Mouse (Mus musculus): ENCODE results near the gene Ets2. TPM values are rescaled to one million over a fixed set of nuclear protein-coding genes. Genes with fewer than 3 reads are reported as not detected.

Gene Ets2
- polyA plus RNA-seq, 1 experiment from 2014 or later = 22.8 TPM

GRCm38 (mm10) chr16:95743104-95743503, 41.2 kb downstream of the Ets2 start:
- 75% methylated on average over 4 of the region's 4 CpGs for WGBS
- H3K9ac ChIP-seq (ENCODE audit: low read length) = no peak overlapping the region
- H3K9me3 ChIP-seq (ENCODE audit: control insufficient read depth, low read length) = no peaks in the 10 kb centered on the region
- no peaks in the 10 kb centered on the region for H3K36me3 ChIP-seq (ENCODE audit: control insufficient read depth, insufficient read depth, low read length)
- ATAC-seq (ENCODE audit: insufficient read depth, low FRiP score, low TSS enrichment) (no peak), DNase-seq (ENCODE audit: low spot score) (no peak)
- H3K27ac ChIP-seq (ENCODE audit: low read depth, low read length) = no peak overlapping the region
- H3K27me3 ChIP-seq (ENCODE audit: control insufficient read depth, insufficient read depth, low read length) = no peaks in the 10 kb centered on the region
- no peak overlapping the region for H3K4me2 ChIP-seq (ENCODE audit: low read depth)
- no peak overlapping the region for H3K4me3 ChIP-seq (ENCODE audit: low read depth, low read length)
- no peaks in the 10 kb centered on the region for H3K4me1 ChIP-seq (ENCODE audit: control insufficient read depth, insufficient read depth, low read length)

GRCm38 (mm10) chr16:95744771-95745170, 42.9 kb downstream of the Ets2 start:
- WGBS = 80% methylated on average over 8 of the region's 8 CpGs
- H3K27ac ChIP-seq (ENCODE audit: low read depth, low read length) = no peak overlapping the region
- H3K4me2 ChIP-seq (ENCODE audit: low read depth) = no peak overlapping the region
- ATAC-seq (ENCODE audit: insufficient read depth, low FRiP score, low TSS enrichment) = no peak
- no peaks in the 10 kb centered on the region for H3K27me3 ChIP-seq (ENCODE audit: control insufficient read depth, insufficient read depth, low read length)
- no peaks in the 10 kb centered on the region for H3K9me3 ChIP-seq (ENCODE audit: control insufficient read depth, low read length)
- H3K4me1 ChIP-seq (ENCODE audit: control insufficient read depth, insufficient read depth, low read length) = no peaks in the 10 kb centered on the region
- H3K4me3 ChIP-seq (ENCODE audit: low read depth, low read length) = no peak overlapping the region
- DNase-seq (ENCODE audit: low spot score) = no peak
- no peaks in the 10 kb centered on the region for H3K36me3 ChIP-seq (ENCODE audit: control insufficient read depth, insufficient read depth, low read length)
- H3K9ac ChIP-seq (ENCODE audit: low read length) = no peak overlapping the region

- WGBS = 85% methylated on average over 3 of the region's 3 CpGs
- Histone ChIP-seq H3K4me1 (ENCODE audit: control insufficient read depth, insufficient read depth, low read length) (no peaks in the 10 kb centered on the region), H3K9ac (ENCODE audit: low read length) (no peak overlapping the region), H3K36me3 (ENCODE audit: control insufficient read depth, insufficient read depth, low read length) (no peaks in the 10 kb centered on the region), H3K4me2 (ENCODE audit: low read depth) (no peak overlapping the region), H3K9me3 (ENCODE audit: control insufficient read depth, low read length) (no peaks in the 10 kb centered on the region), H3K4me3 (ENCODE audit: low read depth, low read length) (no peak overlapping the region), H3K27me3 (ENCODE audit: control insufficient read depth, insufficient read depth, low read length) (no peaks in the 10 kb centered on the region), H3K27ac (ENCODE audit: low read depth, low read length) (no peak overlapping the region)
- DNase-seq (ENCODE audit: low spot score) = no peak
- ATAC-seq (ENCODE audit: insufficient read depth, low FRiP score, low TSS enrichment) = no peak
These were observed 43.8 kb downstream of the Ets2 start for GRCm38 (mm10) chr16:95745685-95746084.

- Histone ChIP-seq H3K4me2 (ENCODE audit: low read depth) (no peak overlapping the region), H3K4me1 (ENCODE audit: control insufficient read depth, insufficient read depth, low read length) (no peaks in the 10 kb centered on the region), H3K9ac (ENCODE audit: low read length) (no peak overlapping the region), H3K36me3 (ENCODE audit: control insufficient read depth, insufficient read depth, low read length) (no peaks in the 10 kb centered on the region), H3K27ac (ENCODE audit: low read depth, low read length) (no peak overlapping the region), H3K4me3 (ENCODE audit: low read depth, low read length) (no peak overlapping the region), H3K27me3 (ENCODE audit: control insufficient read depth, insufficient read depth, low read length) (no peaks in the 10 kb centered on the region), H3K9me3 (ENCODE audit: control insufficient read depth, low read length) (no peaks in the 10 kb centered on the region)
- ATAC-seq (ENCODE audit: insufficient read depth, low FRiP score, low TSS enrichment) (no peak), DNase-seq (ENCODE audit: low spot score) (no peak)
- WGBS = 92% methylated on average over 2 of the region's 2 CpGs
These were observed 44.7 kb downstream of the Ets2 start for GRCm38 (mm10) chr16:95746565-95746964.

GRCm38 (mm10) chr16:95749291-95750103, 47.6 kb downstream of the Ets2 start:
- Histone ChIP-seq H3K36me3 (ENCODE audit: control insufficient read depth, insufficient read depth, low read length) (no peaks in the 10 kb centered on the region), H3K27ac (ENCODE audit: low read depth, low read length) (no peak overlapping the region), H3K9ac (ENCODE audit: low read length) (no peak overlapping the region), H3K9me3 (ENCODE audit: control insufficient read depth, low read length) (no peaks in the 10 kb centered on the region), H3K4me3 (ENCODE audit: low read depth, low read length) (no peak overlapping the region), H3K4me2 (ENCODE audit: low read depth) (no peak overlapping the region), H3K4me1 (ENCODE audit: control insufficient read depth, insufficient read depth, low read length) (no peaks in the 10 kb centered on the region), H3K27me3 (ENCODE audit: control insufficient read depth, insufficient read depth, low read length) (no peaks in the 10 kb centered on the region)
- ATAC-seq (ENCODE audit: insufficient read depth, low FRiP score, low TSS enrichment) = no peak
- no peak for DNase-seq (ENCODE audit: low spot score)
- WGBS = 80% methylated on average over 12 of the region's 12 CpGs

- Histone ChIP-seq H3K27ac (ENCODE audit: low read depth, low read length) (no peak overlapping the region), H3K4me2 (ENCODE audit: low read depth) (no peak overlapping the region), H3K4me1 (ENCODE audit: control insufficient read depth, insufficient read depth, low read length) (no peaks in the 10 kb centered on the region), H3K9me3 (ENCODE audit: control insufficient read depth, low read length) (no peaks in the 10 kb centered on the region), H3K9ac (ENCODE audit: low read length) (no peak overlapping the region), H3K27me3 (ENCODE audit: control insufficient read depth, insufficient read depth, low read length) (no peaks in the 10 kb centered on the region), H3K36me3 (ENCODE audit: control insufficient read depth, insufficient read depth, low read length) (no peaks in the 10 kb centered on the region), H3K4me3 (ENCODE audit: low read depth, low read length) (no peak overlapping the region)
- no peak for ATAC-seq (ENCODE audit: insufficient read depth, low FRiP score, low TSS enrichment)
- DNase-seq (ENCODE audit: low spot score) = no peak
- 92% methylated on average over 6 of the region's 6 CpGs for WGBS
These were observed 48.3 kb downstream of the Ets2 start for GRCm38 (mm10) chr16:95750211-95750629.

- no peak for DNase-seq (ENCODE audit: low spot score)
- no peak overlapping the region for H3K27ac ChIP-seq (ENCODE audit: low read depth, low read length)
- ATAC-seq (ENCODE audit: insufficient read depth, low FRiP score, low TSS enrichment) = no peak
- no peak overlapping the region for H3K4me2 ChIP-seq (ENCODE audit: low read depth)
- H3K36me3 ChIP-seq (ENCODE audit: control insufficient read depth, insufficient read depth, low read length) = no peaks in the 10 kb centered on the region
- no peak overlapping the region for H3K9ac ChIP-seq (ENCODE audit: low read length)
- no peaks in the 10 kb centered on the region for H3K9me3 ChIP-seq (ENCODE audit: control insufficient read depth, low read length)
- whole genome bisulfite sequencing = 75% methylated on average over 9 of the region's 9 CpGs
- no peaks in the 10 kb centered on the region for H3K27me3 ChIP-seq (ENCODE audit: control insufficient read depth, insufficient read depth, low read length)
- no peaks in the 10 kb centered on the region for H3K4me1 ChIP-seq (ENCODE audit: control insufficient read depth, insufficient read depth, low read length)
- H3K4me3 ChIP-seq (ENCODE audit: low read depth, low read length) = no peak overlapping the region
These were observed 50.6 kb downstream of the Ets2 start for GRCm38 (mm10) chr16:95752502-95752901.

GRCm38 (mm10) chr16:95753295-95753694, 51.4 kb downstream of the Ets2 start:
- no peaks in the 10 kb centered on the region for H3K36me3 ChIP-seq (ENCODE audit: control insufficient read depth, insufficient read depth, low read length)
- H3K4me3 ChIP-seq (ENCODE audit: low read depth, low read length) = no peak overlapping the region
- no peak overlapping the region for H3K4me2 ChIP-seq (ENCODE audit: low read depth)
- DNase-seq (ENCODE audit: low spot score) (no peak), ATAC-seq (ENCODE audit: insufficient read depth, low FRiP score, low TSS enrichment) (no peak)
- H3K4me1 ChIP-seq (ENCODE audit: control insufficient read depth, insufficient read depth, low read length) = no peaks in the 10 kb centered on the region
- H3K9me3 ChIP-seq (ENCODE audit: control insufficient read depth, low read length) = no peaks in the 10 kb centered on the region
- 67% methylated on average over 7 of the region's 7 CpGs for WGBS
- H3K27ac ChIP-seq (ENCODE audit: low read depth, low read length) = no peak overlapping the region
- no peak overlapping the region for H3K9ac ChIP-seq (ENCODE audit: low read length)
- H3K27me3 ChIP-seq (ENCODE audit: control insufficient read depth, insufficient read depth, low read length) = no peaks in the 10 kb centered on the region
